Mouse (Mus musculus): ENCODE data around the gene Gm19965. TPM values are rescaled to one million over a fixed set of nuclear protein-coding genes. Genes with fewer than 3 reads are reported as not detected.

Gene Gm19965
- not detected for total RNA-seq (2022)

DNA sequence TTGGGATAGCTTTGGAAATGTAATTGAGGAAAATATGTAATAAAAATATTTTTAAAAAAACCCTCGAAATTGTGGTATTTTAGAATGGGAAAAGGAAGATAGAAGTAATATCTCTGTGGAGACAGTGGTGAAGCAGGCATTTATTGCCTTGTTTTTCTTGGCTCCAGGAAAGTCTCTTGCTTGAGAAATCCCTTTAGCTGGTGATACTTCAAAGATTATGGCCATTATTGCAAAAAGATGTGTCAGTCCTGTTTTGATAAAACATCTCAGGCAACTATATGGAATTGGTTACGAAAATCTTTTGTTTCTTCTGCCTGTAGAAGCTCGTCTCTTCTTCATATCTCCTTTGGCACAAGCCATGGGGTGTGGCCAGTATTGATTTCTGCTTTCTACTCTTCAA, at the start of gene Gm19965:
Gene Gm19965 (plus strand): TSS at position 301 of the 400 bp plus-strand sequence.
- DNase-seq (ENCODE audit: low spot score) = no peak

DNA sequence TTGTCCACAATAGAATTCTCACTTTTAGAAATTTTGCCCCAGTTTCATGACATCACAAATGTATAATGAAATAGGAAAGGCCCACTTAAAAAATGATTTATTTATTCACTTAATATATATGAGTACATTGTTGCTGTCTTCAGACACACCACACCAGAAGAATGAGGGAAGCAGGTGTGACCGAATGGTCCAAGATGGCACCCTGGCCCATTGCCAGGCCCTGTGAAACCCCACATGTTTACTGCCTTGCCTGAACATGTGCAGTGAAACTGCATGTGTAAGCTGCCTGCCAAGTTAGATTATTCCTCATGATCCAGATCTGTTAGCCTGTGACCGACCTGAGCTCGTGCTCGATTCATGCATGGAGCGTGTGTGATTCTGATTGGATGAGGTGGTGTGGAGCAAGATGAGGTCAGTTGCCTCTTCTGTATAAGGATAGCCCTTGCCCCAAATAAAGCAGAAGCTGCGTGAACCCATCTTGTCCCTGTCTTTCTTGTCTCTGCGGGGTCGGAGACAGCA, 20.3 kb upstream of the Gm19965 start:
- DNase-seq (ENCODE audit: low spot score) = no peak

All from heart, adult 8-10 months (tissue).